ENCODE assay signal across 28 mouse cellular contexts in genomic region chr4:132132297-132132696, GRCm38 (mm10). TPM values are rescaled to one million over a fixed set of nuclear protein-coding genes. Genes with fewer than 3 reads are reported as not detected.
"Had no signal": no experiment of that assay in that cellular context is flagged by ENCODE, and none has a peak within 500 bp of the region (broad histone marks: within the 10 kb centered on the region; RNA-seq: fewer than 3 reads in every experiment).

No protein-coding gene starts in this region.

- H3K9ac ChIP-seq: kidney, embryonic 15.5 days; limb, embryonic 12.5 days; limb, embryonic 15.5 days; liver, embryonic 14.5 days; liver, postnatal 0 days; lung, embryonic 14.5 days; midbrain, embryonic 12.5 days; midbrain, embryonic 15.5 days; neural tube, embryonic 12.5 days; neural tube, embryonic 15.5 days; stomach, embryonic 15.5 days had no signal

- H3K27ac ChIP-seq: kidney, embryonic 15.5 days; limb, embryonic 12.5 days; limb, embryonic 15.5 days; liver, embryonic 14.5 days; macrophage; midbrain, embryonic 12.5 days; midbrain, embryonic 15.5 days; neural tube, embryonic 12.5 days; neural tube, embryonic 15.5 days; stomach, embryonic 15.5 days had no signal

- H3K4me1 ChIP-seq: kidney, embryonic 15.5 days; stomach, embryonic 15.5 days had no signal

- H3K9me3 ChIP-seq: kidney, embryonic 15.5 days; limb, embryonic 12.5 days; limb, embryonic 15.5 days; midbrain, embryonic 12.5 days; midbrain, embryonic 15.5 days; neural tube, embryonic 12.5 days; neural tube, embryonic 15.5 days; stomach, embryonic 15.5 days had no signal

- ATAC-seq: liver, postnatal 0 days; lung, postnatal 0 days; midbrain, embryonic 15.5 days had no signal

- DNase-seq: kidney, adult 8-10 months; kidney, postnatal 14 days; kidney, postnatal 4 days; left cerebral cortex, postnatal 4 days; liver, postnatal 0 days; lung, embryonic 14.5 days; right cerebral cortex, postnatal 14 days; right cerebral cortex, postnatal 4 days; spleen, adult 18-20 months; thymus, adult 2 months; thymus, postnatal 14 days; thymus, postnatal 4 days had no signal

- H3K36me3 ChIP-seq: kidney, embryonic 15.5 days; limb, embryonic 12.5 days; limb, embryonic 15.5 days; midbrain, embryonic 12.5 days; midbrain, embryonic 15.5 days; neural tube, embryonic 12.5 days; neural tube, embryonic 15.5 days; stomach, embryonic 15.5 days had no signal

- H3K27me3 ChIP-seq: kidney, embryonic 15.5 days; limb, embryonic 12.5 days; limb, embryonic 15.5 days; midbrain, embryonic 12.5 days; midbrain, embryonic 15.5 days; neural tube, embryonic 12.5 days; neural tube, embryonic 15.5 days; stomach, embryonic 15.5 days had no signal

- H3K4me2 ChIP-seq: kidney, embryonic 15.5 days; limb, embryonic 12.5 days; limb, embryonic 15.5 days; liver, embryonic 11.5 days; lung, embryonic 14.5 days; midbrain, embryonic 12.5 days; midbrain, embryonic 15.5 days; neural tube, embryonic 12.5 days; neural tube, embryonic 15.5 days; stomach, embryonic 15.5 days had no signal

- H3K4me3 ChIP-seq: kidney, embryonic 15.5 days; limb, embryonic 12.5 days; limb, embryonic 15.5 days; midbrain, embryonic 12.5 days; midbrain, embryonic 15.5 days; neural tube, embryonic 12.5 days; neural tube, embryonic 15.5 days; stomach, embryonic 15.5 days had no signal

RNA-seq across cellular contexts. Expression of gene Oprd1, which starts 12.0 kb away (rescaled TPM):
- total RNA-seq: megakaryocyte, adult 5-6 weeks had no signal
- polyA plus RNA-seq: liver, postnatal 0 days; lung, postnatal 0 days had no signal

RNA-seq across cellular contexts. Expression of gene Gm10300, which starts 57.8 kb away (rescaled TPM):
- total RNA-seq: layer of hippocampus, adult 18-20 months; layer of hippocampus, postnatal 14 days; left cerebral cortex, postnatal 14 days; left cerebral cortex, postnatal 4 days had no signal
- polyA plus RNA-seq: midbrain, embryonic 15.5 days; neural tube, embryonic 12.5 days; neural tube, embryonic 15.5 days had no signal
